Mouse (Mus musculus): ENCODE results near the gene E430018J23Rik. TPM values are rescaled to one million over a fixed set of nuclear protein-coding genes. Genes with fewer than 3 reads are reported as not detected.
"Not testable (repeated sequence)": the region's sequence is repeated elsewhere in the genome, so short reads cannot be mapped to it uniquely, and the experiment has no call there.

The E430018J23Rik gene
- total RNA-seq, 2 experiments from 2014 or later, result 7.5 to 8.0 TPM

GRCm38 (mm10) chr7:127344371-127344770 lies 49.1 kb downstream of the E430018J23Rik start:
- 0 out of 2 replicates have a peak overlapping the region, but pooled peaks have one; percentile 100 for H3K27ac ChIP-seq
- peak overlapping the region; percentile 98 for H3K4me3 ChIP-seq
- no peak for TF ChIP-seq CTCF (conservative IDR thresholded peaks at IDR 0.05)
- no peak for DNase-seq (ENCODE audit: low spot score in 2 of 2)

GRCm38 (mm10) chr7:127343351-127344019 lies 49.9 kb downstream of the E430018J23Rik start:
- TF ChIP-seq CTCF (conservative IDR thresholded peaks at IDR 0.05), result no peak
- Histone ChIP-seq H3K27ac (no peak overlapping the region), H3K4me3 (no peak overlapping the region)
- DNase-seq (ENCODE audit: low spot score in 2 of 2), result no peak

- H3K4me3 ChIP-seq, result no peak overlapping the region
- no peak for DNase-seq (ENCODE audit: low spot score in 2 of 2)
- no peak for TF ChIP-seq CTCF (conservative IDR thresholded peaks at IDR 0.05)
- H3K27ac ChIP-seq, result no peak overlapping the region
Observed at GRCm38 (mm10) chr7:127342888-127343287, 50.5 kb downstream of the E430018J23Rik start.

- peak; percentile 70 for TF ChIP-seq CTCF (conservative IDR thresholded peaks at IDR 0.05)
- H3K27ac ChIP-seq, result no peak overlapping the region
- H3K4me3 ChIP-seq, result no peak overlapping the region
- no peak for DNase-seq (ENCODE audit: low spot score in 2 of 2)
Observed at GRCm38 (mm10) chr7:127342332-127342731, 51.1 kb downstream of the E430018J23Rik start.

GRCm38 (mm10) chr7:127341861-127342260 lies 51.6 kb downstream of the E430018J23Rik start:
- DNase-seq (ENCODE audit: low spot score in 2 of 2); H3K27ac ChIP-seq; H3K4me3 ChIP-seq: not testable (repeated sequence)

GRCm38 (mm10) chr7:127341356-127341755 lies 52.1 kb downstream of the E430018J23Rik start:
- no peak for TF ChIP-seq CTCF (conservative IDR thresholded peaks at IDR 0.05)
- no peak overlapping the region for H3K4me3 ChIP-seq

More at GRCm38 (mm10) chr7:127341356-127341755, 52.1 kb downstream of the E430018J23Rik start:
- DNase-seq (ENCODE audit: low spot score in 2 of 2), result no peak
- no peak overlapping the region for H3K27ac ChIP-seq

Other genes starting within 250 kb of the E430018J23Rik start
- 10 to 100 TPM; 88.4 to 97.0 TPM for gene Cd2bp2, start 197.6 kb downstream of the E430018J23Rik start, total RNA-seq (2021)
- 100 to 1,000 TPM; 102 to 120 TPM for gene Tbc1d10b, start 185.2 kb downstream of the E430018J23Rik start, total RNA-seq (2021)
- gene Mylpf, start 184.7 kb downstream of the E430018J23Rik start, total RNA-seq (2021), result 1 to 10 TPM; 1.3 to 1.9 TPM
- 10 to 100 TPM; 18.6 to 21.7 TPM for gene Zfp553, start 160.6 kb downstream of the E430018J23Rik start, total RNA-seq (2021)
- 1 to 10 TPM; 5.0 to 6.3 TPM for gene Sept1, start 160.5 kb downstream of the E430018J23Rik start, total RNA-seq (2021)
- 10 to 100 TPM; 68.3 to 69.2 TPM for gene Zfp771, start 149.4 kb downstream of the E430018J23Rik start, total RNA-seq (2021)
- gene Dctpp1, start 132.9 kb downstream of the E430018J23Rik start, total RNA-seq (2021), result 10 to 100 TPM; 18.3 to 23.8 TPM
- 10 to 100 TPM; 40.0 to 46.7 TPM for gene Sephs2, start 119.6 kb downstream of the E430018J23Rik start, total RNA-seq (2021)
- under 1 TPM; 0.20 to 0.36 TPM for gene Itgal, start 97.4 kb downstream of the E430018J23Rik start, total RNA-seq (2021)
- gene Zfp768, start 48.0 kb downstream of the E430018J23Rik start, total RNA-seq (2021), result 10 to 100 TPM; 11.4 to 11.8 TPM
- 1 to 10 TPM; 6.7 to 6.9 TPM for gene Zfp747, start 17.6 kb downstream of the E430018J23Rik start, total RNA-seq (2021)
- gene 9130019O22Rik, start 6.5 kb downstream of the E430018J23Rik start, total RNA-seq (2021), result 1 to 10 TPM; 3.1 to 4.2 TPM
- gene Zfp764, start 13.2 kb upstream of the E430018J23Rik start, total RNA-seq (2021), result 1 to 10 TPM; 4.4 to 4.5 TPM
- gene Zfp688, start 28.4 kb upstream of the E430018J23Rik start, total RNA-seq (2021), result 10 to 100 TPM; 12.2 to 17.3 TPM
- gene Zfp689, start 55.5 kb upstream of the E430018J23Rik start, total RNA-seq (2021), result 1 to 10 TPM; 5.0 to 7.6 TPM
- gene Prr14, start 66.0 kb upstream of the E430018J23Rik start, total RNA-seq (2021), result 10 to 100 TPM; 29.2 to 35.3 TPM
- gene Fbrs, start 85.6 kb upstream of the E430018J23Rik start, total RNA-seq (2021), result 10 to 100 TPM; 60.3 to 72.5 TPM
- 100 to 1,000 TPM; 118 to 127 TPM for gene Srcap, start 118.4 kb upstream of the E430018J23Rik start, total RNA-seq (2021)
- gene Gm42715, start 126.0 kb upstream of the E430018J23Rik start, total RNA-seq (2021), result 10 to 100 TPM in 1 of 2 experiments, 1 to 10 TPM in 1; 9.0 to 12.0 TPM
- not detected for gene Tmem265, start 167.8 kb upstream of the E430018J23Rik start, total RNA-seq (2021)
- gene Phkg2, start 179.7 kb upstream of the E430018J23Rik start, total RNA-seq (2021), result 10 to 100 TPM; 80.4 to 84.2 TPM
- 10 to 100 TPM; 11.5 to 12.9 TPM for gene Ccdc189, start 195.0 kb upstream of the E430018J23Rik start, total RNA-seq (2021)
- 10 to 100 TPM; 69.5 to 72.8 TPM for gene Rnf40, start 195.1 kb upstream of the E430018J23Rik start, total RNA-seq (2021)
- gene Zfp629, start 222.2 kb upstream of the E430018J23Rik start, total RNA-seq (2021), result 10 to 100 TPM; 21.8 to 22.5 TPM